Mouse (Mus musculus): ENCODE measurements around the gene Gatd1. TPM values are rescaled to one million over a fixed set of nuclear protein-coding genes. Genes with fewer than 3 reads are reported as not detected.
A peak's percentile ranks its signal among the peaks of the same experiment; 100 is the strongest.

Gatd1 gene
- polyA plus RNA-seq, 1 experiment from 2014 or later: 17.4 TPM

DNA sequence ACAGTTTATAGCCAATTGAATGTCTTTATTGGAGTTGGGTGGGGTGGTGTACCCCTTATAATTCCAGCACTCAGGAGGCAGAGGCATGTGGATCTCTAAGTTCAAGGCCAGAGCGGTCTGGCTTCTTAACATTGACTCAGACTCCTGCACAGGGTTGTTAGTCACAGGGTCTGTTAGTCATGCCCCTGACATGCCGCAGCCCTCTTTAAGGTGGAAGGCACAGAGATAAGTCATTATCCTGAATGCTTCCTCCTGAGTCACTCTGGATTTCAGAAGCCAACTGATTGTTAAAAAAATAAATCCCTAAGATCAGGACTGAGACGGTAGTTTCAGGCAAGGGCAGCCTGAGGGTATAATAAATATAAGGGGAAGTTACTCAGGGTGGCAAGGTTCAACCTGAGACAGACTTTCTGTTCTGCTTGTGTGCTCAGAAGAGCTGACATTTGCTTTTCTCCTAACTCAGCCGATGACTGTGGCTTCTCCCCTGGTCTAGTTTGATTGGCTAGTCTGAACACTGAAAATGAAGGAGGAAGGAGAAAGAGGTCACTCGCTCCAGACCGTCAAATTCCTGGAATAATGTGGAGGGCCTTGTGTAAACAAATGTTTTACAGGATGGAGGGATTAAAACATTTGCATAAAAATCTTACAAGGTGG lies 41.9 kb downstream of the Gatd1 start:
- H3K27me3 ChIP-seq (ENCODE audit: insufficient read depth, low read length): no peaks in the 10 kb centered on the region
- no peaks in the 10 kb centered on the region for H3K9me3 ChIP-seq (ENCODE audit: low read length)
- DNase-seq: no peak
- no peaks in the 10 kb centered on the region for H3K36me3 ChIP-seq (replicated peaks; ENCODE audit: insufficient read depth, low read length)
- 47% methylated on average over 6 of the region's 6 CpGs for WGBS (ENCODE audit: insufficient replicate concordance)
- peaks cover 10% of the 10 kb centered on the region for H3K4me1 ChIP-seq (ENCODE audit: insufficient read depth)
- no peak overlapping the region for H3K9ac ChIP-seq (replicated peaks)
- no peak overlapping the region for H3K4me3 ChIP-seq (ENCODE audit: low read depth, low read length)
- peak; percentile 67 for ATAC-seq
- TF ChIP-seq EP300 (IDR thresholded peaks at IDR 0.05; ENCODE audit: low read depth) (no peak), CTCF (IDR thresholded peaks at IDR 0.05; ENCODE audit: low read depth) (no peak)
- peak overlapping the region; percentile 45; the same call in 1 of the 2 replicates for H3K27ac ChIP-seq (ENCODE audit: low read depth)
- H3K4me2 ChIP-seq (ENCODE audit: low read depth, low read length): no peak overlapping the region

- Histone ChIP-seq H3K4me2 (ENCODE audit: low read depth, low read length) (no peak overlapping the region), H3K9me3 (ENCODE audit: low read length) (no peaks in the 10 kb centered on the region), H3K4me1 (ENCODE audit: insufficient read depth) (peaks cover 16% of the 10 kb centered on the region), H3K36me3 (replicated peaks; ENCODE audit: insufficient read depth, low read length) (no peaks in the 10 kb centered on the region), H3K27me3 (ENCODE audit: insufficient read depth, low read length) (no peaks in the 10 kb centered on the region), H3K4me3 (ENCODE audit: low read depth, low read length) (no peak overlapping the region), H3K27ac (ENCODE audit: low read depth) (peak overlapping the region; percentile 78), H3K9ac (replicated peaks) (no peak overlapping the region)
- 49% methylated on average over 5 of the region's 5 CpGs for WGBS (ENCODE audit: insufficient replicate concordance)
- no peak for DNase-seq
- TF ChIP-seq CTCF (IDR thresholded peaks at IDR 0.05; ENCODE audit: low read depth): no peak
- no peak for TF ChIP-seq EP300 (IDR thresholded peaks at IDR 0.05; ENCODE audit: low read depth)
- ATAC-seq: no peak
Measured at GRCm38 (mm10) chr7:141369918-141370317, 44.0 kb downstream of the Gatd1 start.

GRCm38 (mm10) chr7:141367358-141367757 lies 46.6 kb downstream of the Gatd1 start:
- H3K4me1 ChIP-seq (ENCODE audit: insufficient read depth): peaks cover 28% of the 10 kb centered on the region
- no peak for TF ChIP-seq EP300 (IDR thresholded peaks at IDR 0.05; ENCODE audit: low read depth)
- no peak for DNase-seq
- H3K9ac ChIP-seq (replicated peaks): no peak overlapping the region
- H3K4me2 ChIP-seq (ENCODE audit: low read depth, low read length): no peak overlapping the region
- ATAC-seq: no peak
- H3K9me3 ChIP-seq (ENCODE audit: low read length): no peaks in the 10 kb centered on the region
- H3K36me3 ChIP-seq (replicated peaks; ENCODE audit: insufficient read depth, low read length): no peaks in the 10 kb centered on the region
- no peak overlapping the region for H3K4me3 ChIP-seq (ENCODE audit: low read depth, low read length)
- 78% methylated on average over 4 of the region's 4 CpGs for WGBS (ENCODE audit: insufficient replicate concordance)
- H3K27ac ChIP-seq (ENCODE audit: low read depth): no peak overlapping the region
- no peaks in the 10 kb centered on the region for H3K27me3 ChIP-seq (ENCODE audit: insufficient read depth, low read length)

DNA sequence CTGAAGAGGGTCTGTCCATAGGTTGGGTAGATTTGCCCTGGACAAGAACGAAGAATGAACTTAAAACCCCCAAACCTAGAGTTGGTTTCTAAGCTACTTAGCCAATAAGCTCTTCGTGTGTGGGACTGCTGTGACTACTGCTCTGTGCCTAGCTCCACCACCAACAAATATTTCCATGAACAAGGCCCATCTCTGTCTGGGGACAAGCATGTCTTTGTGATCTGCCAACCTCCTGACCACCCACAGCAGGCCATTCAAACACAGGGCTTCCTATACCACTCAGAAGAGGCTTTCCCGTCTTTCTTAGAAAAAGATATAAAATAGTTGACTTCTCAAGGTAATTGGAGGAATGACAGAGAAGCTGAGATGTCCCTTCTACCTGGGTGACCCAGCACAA lies 48.9 kb downstream of the Gatd1 start:
- H3K9me3 ChIP-seq (ENCODE audit: low read length): no peaks in the 10 kb centered on the region
- 57% methylated on average over 3 of the region's 3 CpGs for WGBS (ENCODE audit: insufficient replicate concordance)
- peak overlapping the region; percentile 43 for H3K4me2 ChIP-seq (ENCODE audit: low read depth, low read length)
- H3K4me3 ChIP-seq (ENCODE audit: low read depth, low read length): no peak overlapping the region
- ATAC-seq (no peak), DNase-seq (no peak)
- H3K9ac ChIP-seq (replicated peaks): 0 out of 2 replicates have a peak overlapping the region, but pooled peaks have one; percentile 11
- no peaks in the 10 kb centered on the region for H3K27me3 ChIP-seq (ENCODE audit: insufficient read depth, low read length)
- TF ChIP-seq CTCF (IDR thresholded peaks at IDR 0.05; ENCODE audit: low read depth) (no peak), EP300 (IDR thresholded peaks at IDR 0.05; ENCODE audit: low read depth) (no peak)
- H3K27ac ChIP-seq (ENCODE audit: low read depth): peak overlapping the region; percentile 77
- H3K4me1 ChIP-seq (ENCODE audit: insufficient read depth): peaks cover 29% of the 10 kb centered on the region
- H3K36me3 ChIP-seq (replicated peaks; ENCODE audit: insufficient read depth, low read length): no peaks in the 10 kb centered on the region

GRCm38 (mm10) chr7:141364349-141365048 lies 49.4 kb downstream of the Gatd1 start:
- H3K27me3 ChIP-seq (ENCODE audit: insufficient read depth, low read length): no peaks in the 10 kb centered on the region
- peak; percentile 94 for TF ChIP-seq EP300 (IDR thresholded peaks at IDR 0.05; ENCODE audit: low read depth)
- TF ChIP-seq CTCF (IDR thresholded peaks at IDR 0.05; ENCODE audit: low read depth): no peak
- peak overlapping the region; percentile 77 for H3K27ac ChIP-seq (ENCODE audit: low read depth)
- H3K4me1 ChIP-seq (ENCODE audit: insufficient read depth): peaks cover 25% of the 10 kb centered on the region
- ATAC-seq (peak; percentile 85), DNase-seq (no peak)
- peak overlapping the region; percentile 43 for H3K4me2 ChIP-seq (ENCODE audit: low read depth, low read length)
- no peak overlapping the region for H3K4me3 ChIP-seq (ENCODE audit: low read depth, low read length)
- 60% methylated on average over 5 of the region's 5 CpGs for WGBS (ENCODE audit: insufficient replicate concordance)
- no peaks in the 10 kb centered on the region for H3K36me3 ChIP-seq (replicated peaks; ENCODE audit: insufficient read depth, low read length)
- 0 out of 2 replicates have a peak overlapping the region, but pooled peaks have one; percentile 11 for H3K9ac ChIP-seq (replicated peaks)
- H3K9me3 ChIP-seq (ENCODE audit: low read length): no peaks in the 10 kb centered on the region

DNA sequence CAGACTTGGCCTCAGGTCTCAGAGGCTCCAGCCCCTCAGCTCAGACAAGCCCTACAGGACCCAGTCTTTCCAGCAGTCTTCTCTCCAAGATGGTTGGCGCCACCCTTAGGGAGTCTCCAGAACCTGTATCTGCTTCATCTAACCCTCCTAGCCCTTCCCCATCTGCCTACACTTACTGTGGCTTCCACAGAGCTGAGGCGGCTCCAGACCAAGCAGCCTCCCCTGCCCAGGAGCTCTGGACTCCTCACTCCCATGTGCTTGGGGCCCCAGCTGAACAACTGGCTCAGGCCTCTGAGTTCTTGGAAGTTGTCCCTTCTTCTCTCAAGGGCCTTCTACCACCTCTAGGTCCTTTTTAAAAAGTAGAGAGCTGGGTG lies 50.2 kb downstream of the Gatd1 start:
- 0 out of 2 replicates have a peak overlapping the region, but pooled peaks have one; percentile 9 for H3K9ac ChIP-seq (replicated peaks)
- H3K4me2 ChIP-seq (ENCODE audit: low read depth, low read length): no peak overlapping the region

More for the DNA sequence above, 50.2 kb downstream of the Gatd1 start:
- no peaks in the 10 kb centered on the region for H3K9me3 ChIP-seq (ENCODE audit: low read length)
- ATAC-seq (peak; percentile 33), DNase-seq (no peak)
- peaks cover 25% of the 10 kb centered on the region for H3K4me1 ChIP-seq (ENCODE audit: insufficient read depth)
- 0 out of 2 replicates have a peak, but pooled peaks cover 2% of the 10 kb centered on the region for H3K36me3 ChIP-seq (replicated peaks; ENCODE audit: insufficient read depth, low read length)
- H3K4me3 ChIP-seq (ENCODE audit: low read depth, low read length): no peak overlapping the region
- H3K27me3 ChIP-seq (ENCODE audit: insufficient read depth, low read length): no peaks in the 10 kb centered on the region
- H3K27ac ChIP-seq (ENCODE audit: low read depth): peak overlapping the region; percentile 77
- WGBS (ENCODE audit: insufficient replicate concordance): 58% methylated on average over 2 of the region's 2 CpGs
- TF ChIP-seq CTCF (IDR thresholded peaks at IDR 0.05; ENCODE audit: low read depth) (no peak), EP300 (IDR thresholded peaks at IDR 0.05; ENCODE audit: low read depth) (no peak)
